Mouse (Mus musculus): ENCODE measurements around the gene Erich4.

GRCm38 (mm10) chr7:25600666-25601065 is 15.0 kb downstream of the Erich4 start:
- no peak for TF ChIP-seq CTCF (IDR thresholded peaks at IDR 0.05; ENCODE audit: extremely low read depth, insufficient read depth, low read length)
- no peak for TF ChIP-seq POLR2A (IDR thresholded peaks at IDR 0.05; ENCODE audit: extremely low read depth, insufficient read depth, low read length)

All from cortical plate, adult 2 months (tissue).